Mouse (Mus musculus) lung, postnatal 0 days (tissue): ENCODE measurements around the gene Gm20481.

Experiments used
- CTCF ChIP-seq: IDR thresholded peaks from 2 replicates; pipeline ENCODE4 v1.5.1; 2016; ENCODE audit warnings: antibody characterized with exemption, mild to moderate bottlenecking
- EP300 ChIP-seq: IDR thresholded peaks from 2 replicates; pipeline ENCODE4 v1.6.1; 2016; ENCODE audit warnings: antibody characterized with exemption, mild to moderate bottlenecking, control low read depth

- TF ChIP-seq CTCF: no peak
- TF ChIP-seq EP300: no peak
Measured at GRCm38 (mm10) chr17:34928841-34929240, 40.9 kb upstream of the Gm20481 start.
